Mouse (Mus musculus): Measurements from ENCODE around the gene Cadps. TPM values are rescaled to one million over a fixed set of nuclear protein-coding genes. Genes with fewer than 3 reads are reported as not detected.

Cadps gene
- polyA plus RNA-seq, 1 experiment from 2014 or later, result 1.7 TPM

GRCm38 (mm10) chr14:12349334-12350090 is 473.4 kb downstream of the Cadps start:
- Histone ChIP-seq H3K4me3 (replicated peaks) (no peak overlapping the region), H3K36me3 (no peaks in the 10 kb centered on the region), H3K4me1 (peaks cover 21% of the 10 kb centered on the region), H3K9ac (no peak overlapping the region), H3K27ac (no peak overlapping the region), H3K27me3 (replicated peaks) (peaks cover 90% of the 10 kb centered on the region), H3K4me2 (no peak overlapping the region), H3K9me3 (no peaks in the 10 kb centered on the region)
- no peak for ATAC-seq (ENCODE audit: insufficient read depth, low FRiP score, low read depth)
- WGBS, result 10% methylated on average over 15 of the region's 15 CpGs

- Histone ChIP-seq H3K4me3 (replicated peaks) (0 out of 2 replicates have a peak within 1 kb of the TSS, but pooled peaks have one; percentile 19), H3K9me3 (no peaks in the 10 kb centered on the region), H3K4me1 (peaks cover 23% of the 10 kb centered on the region), H3K27ac (no peak within 1 kb of the TSS), H3K9ac (no peak within 1 kb of the TSS), H3K4me2 (0 out of 2 replicates have a peak within 1 kb of the TSS, but pooled peaks have one; percentile 41), H3K36me3 (no peaks in the 10 kb centered on the region), H3K27me3 (replicated peaks) (peaks cover 92% of the 10 kb centered on the region)
- WGBS, result 5% methylated on average over 2 of the region's 2 CpGs
- no peak for ATAC-seq (ENCODE audit: insufficient read depth, low FRiP score, low read depth)
Measured at GRCm38 (mm10) chr14:12348089-12348488, 474.8 kb downstream of the Cadps start, which contains the start of gene Fezf2. TSS of gene Fezf2 (minus strand) at chr14:12348189.

GRCm38 (mm10) chr14:12346865-12347600 is 475.8 kb downstream of the Cadps start:
- peak overlapping the region; percentile 19 for H3K4me3 ChIP-seq (replicated peaks)
- H3K27me3 ChIP-seq (replicated peaks), result peaks cover 95% of the 10 kb centered on the region
- WGBS, result 3% methylated on average over 26 of the region's 26 CpGs
- H3K36me3 ChIP-seq, result no peaks in the 10 kb centered on the region
- peak overlapping the region; percentile 41 for H3K4me2 ChIP-seq
- ATAC-seq (ENCODE audit: insufficient read depth, low FRiP score, low read depth), result no peak
- peaks cover 23% of the 10 kb centered on the region for H3K4me1 ChIP-seq
- H3K9ac ChIP-seq, result no peak overlapping the region
- no peak overlapping the region for H3K27ac ChIP-seq
- no peaks in the 10 kb centered on the region for H3K9me3 ChIP-seq

GRCm38 (mm10) chr14:12346011-12346864 is 476.6 kb downstream of the Cadps start:
- Histone ChIP-seq H3K27me3 (replicated peaks) (peaks cover 99% of the 10 kb centered on the region), H3K4me3 (replicated peaks) (peak overlapping the region; percentile 19), H3K9me3 (no peaks in the 10 kb centered on the region), H3K36me3 (no peaks in the 10 kb centered on the region), H3K9ac (no peak overlapping the region), H3K4me1 (peaks cover 25% of the 10 kb centered on the region), H3K27ac (no peak overlapping the region), H3K4me2 (peak overlapping the region; percentile 41)
- no peak for ATAC-seq (ENCODE audit: insufficient read depth, low FRiP score, low read depth)
- 1% methylated on average over 50 of the region's 50 CpGs for WGBS

GRCm38 (mm10) chr14:12345241-12345921 is 477.5 kb downstream of the Cadps start:
- no peak overlapping the region for H3K9ac ChIP-seq
- peak overlapping the region; percentile 19; the same call in 1 of the 2 replicates for H3K4me3 ChIP-seq (replicated peaks)
- no peaks in the 10 kb centered on the region for H3K9me3 ChIP-seq
- 2% methylated on average over 40 of the region's 40 CpGs for WGBS
- H3K4me2 ChIP-seq, result peak overlapping the region; percentile 44
- no peak overlapping the region for H3K27ac ChIP-seq
- ATAC-seq (ENCODE audit: insufficient read depth, low FRiP score, low read depth), result no peak
- peaks cover 29% of the 10 kb centered on the region for H3K4me1 ChIP-seq
- H3K36me3 ChIP-seq, result no peaks in the 10 kb centered on the region
- peaks cover 97% of the 10 kb centered on the region for H3K27me3 ChIP-seq (replicated peaks)

GRCm38 (mm10) chr14:12344746-12345240 is 478.1 kb downstream of the Cadps start:
- ATAC-seq (ENCODE audit: insufficient read depth, low FRiP score, low read depth), result no peak
- Histone ChIP-seq H3K36me3 (no peaks in the 10 kb centered on the region), H3K4me3 (replicated peaks) (peak overlapping the region; percentile 16; the same call in 1 of the 2 replicates), H3K4me1 (peaks cover 32% of the 10 kb centered on the region), H3K4me2 (peak overlapping the region; percentile 44), H3K9me3 (no peaks in the 10 kb centered on the region), H3K9ac (no peak overlapping the region), H3K27ac (no peak overlapping the region), H3K27me3 (replicated peaks) (peaks cover 97% of the 10 kb centered on the region)
- WGBS, result 1% methylated on average over 39 of the region's 39 CpGs

- 5% methylated on average over 24 of the region's 24 CpGs for WGBS
- ATAC-seq (ENCODE audit: insufficient read depth, low FRiP score, low read depth), result no peak
- Histone ChIP-seq H3K27ac (no peak overlapping the region), H3K9me3 (no peaks in the 10 kb centered on the region), H3K4me3 (replicated peaks) (peak overlapping the region; percentile 16; the same call in 1 of the 2 replicates), H3K9ac (no peak overlapping the region), H3K4me2 (peak overlapping the region; percentile 44), H3K27me3 (replicated peaks) (peaks cover 96% of the 10 kb centered on the region), H3K4me1 (peaks cover 32% of the 10 kb centered on the region), H3K36me3 (no peaks in the 10 kb centered on the region)
Measured at GRCm38 (mm10) chr14:12344061-12344745, 478.7 kb downstream of the Cadps start.

- WGBS, result 4% methylated on average over 20 of the region's 20 CpGs
- Histone ChIP-seq H3K4me1 (peaks cover 32% of the 10 kb centered on the region), H3K27ac (no peak overlapping the region), H3K36me3 (no peaks in the 10 kb centered on the region), H3K9me3 (no peaks in the 10 kb centered on the region), H3K4me3 (replicated peaks) (no peak overlapping the region), H3K27me3 (replicated peaks) (peaks cover 94% of the 10 kb centered on the region), H3K4me2 (no peak overlapping the region), H3K9ac (no peak overlapping the region)
- no peak for ATAC-seq (ENCODE audit: insufficient read depth, low FRiP score, low read depth)
Measured at GRCm38 (mm10) chr14:12343451-12343941, 479.4 kb downstream of the Cadps start.

GRCm38 (mm10) chr14:12342458-12343131 is 480.3 kb downstream of the Cadps start:
- ATAC-seq (ENCODE audit: insufficient read depth, low FRiP score, low read depth), result no peak
- 5% methylated on average over 23 of the region's 23 CpGs for WGBS
- Histone ChIP-seq H3K27me3 (replicated peaks) (peaks cover 92% of the 10 kb centered on the region), H3K27ac (no peak overlapping the region), H3K9ac (no peak overlapping the region), H3K4me1 (peaks cover 32% of the 10 kb centered on the region), H3K9me3 (no peaks in the 10 kb centered on the region), H3K36me3 (no peaks in the 10 kb centered on the region), H3K4me3 (replicated peaks) (no peak overlapping the region), H3K4me2 (no peak overlapping the region)

- Histone ChIP-seq H3K4me1 (peaks cover 32% of the 10 kb centered on the region), H3K27ac (no peak overlapping the region), H3K4me3 (replicated peaks) (no peak overlapping the region), H3K27me3 (replicated peaks) (peaks cover 92% of the 10 kb centered on the region), H3K9ac (no peak overlapping the region), H3K9me3 (no peaks in the 10 kb centered on the region), H3K36me3 (no peaks in the 10 kb centered on the region), H3K4me2 (no peak overlapping the region)
- no peak for ATAC-seq (ENCODE audit: insufficient read depth, low FRiP score, low read depth)
- WGBS, result 5% methylated on average over 24 of the region's 24 CpGs
Measured at GRCm38 (mm10) chr14:12341789-12342457, 481.0 kb downstream of the Cadps start.

Measured in stomach, embryonic 15.5 days (tissue).